Mouse (Mus musculus) G1E-ER4 (cell line): ENCODE results near the gene Acsbg1. TPM values are rescaled to one million over a fixed set of nuclear protein-coding genes. Genes with fewer than 3 reads are reported as not detected.

Experiments used
- GATA1 ChIP-seq: IDR thresholded peaks from one replicate; pipeline ENCODE4 v1.8.0; 2012; ENCODE audit warnings: low read length, inconsistent platforms
- polyA plus RNA-seq: library from polyadenylated mRNA; stranded (reverse); fragments of >175 nt; gene quantifications from 2 replicates; pipeline ENCODE4 v1.2.3, GENCODE M21; 2012

Acsbg1 gene
- polyA plus RNA-seq, result 0.02 TPM in 1 of 2 replicates, not detected in the other

DNA sequence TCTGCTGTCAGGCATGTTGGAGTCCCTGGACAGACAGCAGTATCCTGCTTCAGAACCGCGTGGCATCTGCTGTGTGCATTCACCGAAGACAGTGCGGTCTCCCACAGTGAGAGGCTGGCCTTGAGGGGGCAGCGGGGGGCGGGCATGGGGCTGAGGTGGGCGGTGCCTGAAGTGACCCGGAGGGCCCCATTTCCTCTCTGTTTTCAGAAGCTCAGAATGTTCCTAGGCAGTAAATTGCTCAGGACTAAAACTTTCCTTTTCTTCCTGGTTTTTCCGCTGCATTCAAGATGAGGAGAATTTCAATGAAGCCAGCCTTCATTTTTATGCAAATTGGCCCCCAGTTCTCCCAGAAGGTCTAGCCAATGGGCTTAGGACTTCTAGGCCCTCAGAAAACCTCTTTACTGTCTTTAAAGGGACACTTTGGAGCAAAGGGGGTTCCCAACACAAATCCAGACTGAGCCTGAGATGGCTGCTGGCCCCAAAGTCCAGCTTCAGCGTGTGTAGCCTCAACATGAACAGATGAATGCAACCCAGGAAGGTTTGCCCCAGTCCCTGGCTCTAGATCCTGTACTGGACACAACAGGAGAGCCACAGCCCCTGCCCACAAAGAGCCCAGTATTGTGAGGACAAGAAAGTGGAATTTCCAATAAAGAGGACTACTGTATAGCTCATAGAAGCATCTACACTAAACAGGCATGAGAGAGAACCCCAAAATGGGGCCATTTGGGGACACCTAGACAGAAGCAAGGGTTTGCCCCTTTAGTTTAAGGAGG, at the start of gene Acsbg1:
Acsbg1 (minus strand) TSS at position 266 of the 773 bp plus-strand sequence.
- no peak for TF ChIP-seq GATA1

- no peak for TF ChIP-seq GATA1
Observed at GRCm38 (mm10) chr9:54708085-54708484, 46.4 kb upstream of the Acsbg1 start.

GRCm38 (mm10) chr9:54707288-54707999, 45.8 kb upstream of the Acsbg1 start:
- TF ChIP-seq GATA1, result no peak

DNA sequence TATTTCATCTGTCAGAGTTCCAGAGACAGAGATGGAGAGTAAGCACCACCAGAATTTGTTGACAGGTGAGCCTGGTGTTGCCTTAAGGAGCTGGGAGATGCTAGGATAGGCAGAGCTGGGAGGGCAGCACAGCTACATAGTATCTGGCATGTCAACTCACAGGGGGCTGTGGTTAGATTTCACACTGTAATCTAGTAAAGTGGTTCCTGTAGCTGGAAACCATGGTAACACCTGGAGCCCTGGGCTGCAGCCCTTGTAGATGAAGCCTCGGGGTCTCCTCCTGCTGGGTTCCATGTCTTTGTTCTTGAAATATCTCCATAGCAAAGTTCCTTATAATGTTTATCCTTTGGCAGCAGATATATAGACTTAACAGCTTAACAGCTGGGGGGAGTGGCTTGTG, 43.9 kb upstream of the Acsbg1 start:
- TF ChIP-seq GATA1, result no peak

DNA sequence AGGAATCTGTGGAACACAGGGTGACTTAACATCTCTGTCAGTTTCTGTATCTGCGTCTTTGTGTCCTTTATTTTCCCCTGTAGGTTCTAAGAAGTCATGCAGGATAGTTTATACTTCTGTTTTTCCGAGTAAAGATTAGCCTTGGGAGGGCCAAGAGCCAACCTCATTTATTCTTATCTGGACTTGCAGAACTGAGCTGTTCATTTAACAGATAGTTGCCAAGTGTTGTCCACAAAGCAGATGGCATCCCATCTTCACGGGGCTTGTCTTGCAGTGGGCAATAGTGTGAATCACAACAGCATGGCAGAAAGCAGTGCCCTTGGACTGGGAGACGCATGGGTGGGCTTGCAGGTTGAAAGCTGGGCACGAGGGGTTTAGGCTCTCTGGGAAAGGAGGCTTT, 42.7 kb upstream of the Acsbg1 start:
- TF ChIP-seq GATA1, result no peak

GRCm38 (mm10) chr9:54702581-54702980, 40.9 kb upstream of the Acsbg1 start:
- no peak for TF ChIP-seq GATA1

- TF ChIP-seq GATA1, result no peak
Observed at GRCm38 (mm10) chr9:54700746-54701145, 39.1 kb upstream of the Acsbg1 start.

DNA sequence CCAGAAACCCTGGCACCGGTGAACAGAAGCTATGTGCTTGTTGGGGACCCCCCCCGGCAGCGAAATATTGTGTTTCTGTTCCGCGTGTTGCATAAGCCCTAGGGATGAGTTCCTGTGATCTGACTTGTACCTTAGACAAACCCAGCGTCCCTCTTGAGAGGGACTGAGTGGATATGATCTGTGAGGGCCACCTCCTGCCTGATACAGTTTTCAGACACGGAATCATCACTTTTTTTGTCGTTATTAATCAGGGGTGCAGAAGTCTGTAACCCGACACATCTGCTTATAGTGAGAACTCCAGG, 38.5 kb upstream of the Acsbg1 start:
- TF ChIP-seq GATA1, result no peak

DNA sequence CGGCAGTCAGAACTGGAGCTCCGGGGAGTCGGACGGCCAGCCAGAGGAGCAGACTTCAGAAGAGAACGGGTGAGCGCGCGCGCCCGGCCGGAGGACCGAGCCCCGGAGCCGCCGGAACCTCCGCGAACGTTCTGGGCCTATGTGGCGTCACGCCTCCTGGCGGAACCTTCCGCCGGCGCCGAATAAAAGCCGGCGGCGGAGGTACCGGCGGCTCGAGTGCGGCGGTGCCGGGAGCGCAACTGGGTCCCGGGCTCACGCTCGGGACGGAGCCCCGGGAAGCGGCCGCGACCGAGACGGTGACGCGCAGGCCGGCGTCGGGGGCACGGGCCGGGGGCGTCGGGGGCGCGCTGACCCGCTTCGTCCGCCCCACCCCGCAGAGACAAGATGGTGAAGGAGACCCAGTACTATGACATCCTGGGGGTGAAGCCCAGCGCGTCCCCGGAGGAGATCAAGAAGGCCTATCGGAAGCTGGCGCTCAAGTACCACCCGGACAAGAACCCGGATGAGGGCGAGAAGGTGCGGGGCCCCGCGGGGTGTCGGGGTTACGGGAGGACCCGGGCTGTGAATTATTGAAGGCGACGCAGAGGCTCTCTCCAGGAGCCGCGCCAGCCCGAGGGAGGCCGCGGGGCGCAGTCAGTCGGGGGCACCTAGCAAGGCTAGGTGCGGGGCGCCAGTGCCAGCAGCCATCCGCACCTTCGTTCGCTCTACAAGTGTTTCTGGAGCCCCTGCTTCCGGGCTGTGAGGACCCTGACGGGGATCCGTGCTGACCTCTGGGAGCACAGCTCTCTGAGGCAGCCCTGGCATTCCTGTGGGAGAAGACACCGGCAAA, 37.9 kb upstream of the Acsbg1 start:
- TF ChIP-seq GATA1, result no peak

GRCm38 (mm10) chr9:54699087-54699344, 37.3 kb upstream of the Acsbg1 start:
- TF ChIP-seq GATA1, result no peak

- TF ChIP-seq GATA1, result no peak
Observed at GRCm38 (mm10) chr9:54698318-54699086, 36.8 kb upstream of the Acsbg1 start, which contains the start of gene Dnaja4. TSS of gene Dnaja4 (plus strand) at chr9:54698873.

DNA sequence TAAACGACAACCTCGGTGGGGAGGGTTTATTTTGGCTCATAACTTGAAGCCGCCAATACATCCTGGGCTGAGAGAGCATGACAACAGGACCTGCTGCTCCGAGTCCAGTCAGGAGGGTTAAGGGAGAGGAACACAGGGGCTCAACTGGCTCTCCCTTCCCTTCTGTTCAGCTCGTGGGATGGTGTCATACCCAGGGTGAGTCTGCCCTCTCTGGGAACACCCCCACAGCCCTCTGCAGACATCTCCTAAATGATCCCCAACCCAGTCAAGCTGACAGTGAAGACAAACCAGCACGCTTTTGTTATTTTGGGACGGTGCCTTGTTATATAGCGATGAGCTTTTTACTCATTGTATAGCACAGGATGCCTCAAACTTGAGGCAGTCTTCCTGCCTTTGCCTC, 27.8 kb upstream of the Acsbg1 start:
- TF ChIP-seq GATA1, result no peak

DNA sequence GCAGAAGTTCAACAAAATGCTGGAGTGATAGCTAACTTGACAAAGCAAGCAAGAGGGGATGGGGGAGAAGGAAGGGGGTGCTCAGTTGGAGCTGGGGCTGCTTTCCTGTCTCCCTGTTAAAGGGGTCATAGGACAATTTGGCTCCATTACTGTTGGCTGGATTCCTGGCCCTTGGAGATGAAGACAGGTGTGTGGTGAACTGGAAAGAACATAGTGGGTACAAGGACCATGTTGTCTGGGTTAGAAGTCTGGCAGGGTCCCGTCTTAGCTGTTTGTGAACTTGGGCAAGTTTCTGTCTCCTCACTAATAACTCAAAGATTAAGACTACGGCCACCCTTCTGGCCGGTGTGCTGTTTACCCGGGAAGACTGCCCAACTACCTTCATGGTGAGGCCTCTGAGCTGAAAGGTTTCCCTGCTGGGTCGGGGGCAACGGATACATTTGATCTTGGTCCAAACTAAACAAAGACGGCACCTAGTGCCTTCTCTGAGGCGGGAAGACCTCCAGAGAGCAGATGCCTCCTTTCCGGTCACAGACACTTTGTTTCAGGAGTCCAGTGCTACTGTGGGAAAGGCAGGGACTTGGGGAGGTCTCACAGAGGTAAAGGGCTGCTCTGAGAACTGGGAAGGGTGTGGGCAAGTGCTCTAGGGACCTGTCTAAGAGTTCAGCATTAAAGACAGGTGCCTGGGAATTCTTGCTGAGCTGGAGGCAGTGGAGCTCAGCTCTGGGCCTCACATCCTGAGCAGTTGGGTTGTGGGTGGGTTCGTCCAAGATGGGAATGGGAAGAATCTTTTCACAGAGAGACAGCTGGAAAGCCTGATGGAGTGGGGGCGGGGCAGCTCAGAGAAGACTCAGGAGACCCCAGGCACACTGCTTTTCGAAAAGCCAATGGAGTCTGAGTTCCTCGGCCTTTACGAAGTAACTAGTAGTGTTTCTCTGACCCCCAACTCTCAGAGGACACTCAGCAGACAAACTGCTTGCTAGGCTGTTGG, 25.9 kb upstream of the Acsbg1 start:
- TF ChIP-seq GATA1, result no peak

DNA sequence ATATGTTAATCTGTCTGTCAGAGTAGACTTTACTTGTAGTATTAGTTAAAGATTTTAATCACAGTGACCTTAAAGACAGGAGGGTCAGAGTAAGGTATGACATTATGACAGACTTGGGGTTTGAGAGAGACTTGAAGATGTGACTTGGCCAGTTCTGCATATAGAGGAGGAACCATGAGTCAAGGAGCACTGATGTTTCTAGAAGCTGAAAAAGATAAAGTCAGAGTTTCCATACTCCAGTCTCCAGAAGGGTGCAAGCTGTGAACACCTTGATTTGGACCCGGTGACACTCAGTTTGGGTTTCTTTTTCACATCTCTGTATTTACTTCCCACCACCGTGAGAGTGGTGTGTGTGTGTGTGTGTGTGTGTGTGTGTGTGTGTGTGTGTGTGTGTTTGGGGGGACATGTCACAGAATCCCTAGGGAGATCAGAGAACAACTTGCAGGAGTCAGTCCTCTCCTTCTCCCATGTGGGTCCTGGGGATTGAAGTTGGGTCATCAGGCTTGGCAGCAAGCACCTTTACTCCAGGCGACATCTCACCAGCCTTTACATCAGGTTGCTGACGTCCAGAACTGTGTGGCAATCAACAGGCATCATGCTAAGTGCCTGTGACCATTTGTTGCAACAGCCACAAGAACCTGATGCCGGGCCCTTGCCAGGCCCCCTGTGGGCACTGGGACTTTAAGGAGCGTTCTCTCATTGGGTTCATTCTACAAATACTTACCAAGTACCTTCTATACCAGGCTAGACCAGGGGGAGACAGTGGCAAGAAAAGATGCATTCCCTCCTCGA, 22.3 kb upstream of the Acsbg1 start:
- no peak for TF ChIP-seq GATA1
